Mouse (Mus musculus) embryonic facial prominence, embryonic 12.5 days (tissue): ENCODE measurements at regions not wholly inside any gene's neighbourhood (a gene's known extent, or its start where the extent isn't known, plus 50 kb on each side); places are given as distances from the start of the nearest gene placed in this dataset.

ENCODE experiments used
- ATAC-seq: fragments of 200-750 bp; cut with Nextera tagmentation; 2 replicates; pipeline ENCODE4 v1.8.0; 2017; ENCODE audit not compliant: insufficient number of reproducible peaks, insufficient read depth, low FRiP score, low TSS enrichment
- H3K27ac ChIP-seq: fragments of 300-500 bp; sonication (generic); 2 replicates; pipeline ENCODE4 v1.5.1; 2016; ENCODE audit warnings: mild to moderate bottlenecking
- H3K27me3 ChIP-seq: fragments of 300-500 bp; sonication (generic); 2 replicates; pipeline ENCODE4 v1.6.1; 2016; ENCODE audit warnings: mild to moderate bottlenecking, moderate library complexity
- H3K36me3 ChIP-seq: fragments of 300-500 bp; sonication (generic); 2 replicates; pipeline ENCODE4 v1.6.1; 2016; ENCODE audit warnings: mild to moderate bottlenecking
- H3K4me1 ChIP-seq: fragments of 300-500 bp; sonication (generic); 2 replicates; pipeline ENCODE4 v1.6.1; 2016
- H3K4me2 ChIP-seq: fragments of 300-500 bp; sonication (generic); replicated peaks from 2 replicates; pipeline ENCODE4 v1.6.1; 2016; ENCODE audit warnings: mild to moderate bottlenecking, moderate library complexity
- H3K4me3 ChIP-seq: fragments of 300-500 bp; sonication (generic); 2 replicates; pipeline ENCODE4 v1.5.1; 2016; ENCODE audit warnings: mild to moderate bottlenecking
- H3K9ac ChIP-seq: fragments of 300-500 bp; sonication (generic); 2 replicates; pipeline ENCODE4 v1.6.1; 2016; ENCODE audit warnings: mild to moderate bottlenecking, moderate library complexity
- H3K9me3 ChIP-seq: fragments of 300-500 bp; sonication (generic); 2 replicates; pipeline ENCODE4 v1.6.1; 2016; ENCODE audit warnings: mild to moderate bottlenecking, moderate library complexity
- WGBS: fragments of 180-500 bp; shearing (Covaris S2); methylation state at CpG from one replicate; pipeline ENCODE4 v1.1.7; 2016; 5-methylcytosine and 5-hydroxymethylcytosine counted together

- Histone ChIP-seq H3K4me1 (no peaks in the 10 kb centered on the region), H3K4me3 (no peak overlapping the region), H3K27ac (no peak overlapping the region), H3K36me3 (no peaks in the 10 kb centered on the region), H3K9ac (no peak overlapping the region), H3K4me2 (no peak overlapping the region), H3K9me3 (no peaks in the 10 kb centered on the region), H3K27me3 (no peaks in the 10 kb centered on the region)
- no peak for ATAC-seq
Observed at GRCm38 (mm10) chr1:149463930-149464329, 497.2 kb downstream of the Pla2g4a start.

GRCm38 (mm10) chr1:149449801-149450493, 511.1 kb downstream of the Pla2g4a start:
- no peaks in the 10 kb centered on the region for H3K9me3 ChIP-seq
- ATAC-seq = no peak

GRCm38 (mm10) chr1:149448516-149448915, 512.6 kb downstream of the Pla2g4a start:
- no peak for ATAC-seq
- Histone ChIP-seq H3K4me3 (no peak overlapping the region), H3K4me2 (no peak overlapping the region), H3K9ac (no peak overlapping the region), H3K9me3 (no peaks in the 10 kb centered on the region), H3K4me1 (no peaks in the 10 kb centered on the region), H3K27ac (no peak overlapping the region), H3K27me3 (no peaks in the 10 kb centered on the region), H3K36me3 (no peaks in the 10 kb centered on the region)
- WGBS = 76% methylated on average over 5 of the region's 5 CpGs

More at GRCm38 (mm10) chr1:149449801-149450493, 511.1 kb downstream of the Pla2g4a start:
- 87% methylated on average over 2 of the region's 2 CpGs for WGBS
- H3K27ac ChIP-seq = no peak overlapping the region
- H3K36me3 ChIP-seq = no peaks in the 10 kb centered on the region
- H3K4me2 ChIP-seq = no peak overlapping the region
- no peak overlapping the region for H3K9ac ChIP-seq
- no peak overlapping the region for H3K4me3 ChIP-seq
- H3K4me1 ChIP-seq = no peaks in the 10 kb centered on the region
- H3K27me3 ChIP-seq = no peaks in the 10 kb centered on the region

- H3K4me3 ChIP-seq = no peak overlapping the region
- H3K9ac ChIP-seq = no peak overlapping the region
- no peak overlapping the region for H3K27ac ChIP-seq
- no peaks in the 10 kb centered on the region for H3K27me3 ChIP-seq
- ATAC-seq = no peak
- no peaks in the 10 kb centered on the region for H3K4me1 ChIP-seq
- H3K4me2 ChIP-seq = no peak overlapping the region
- H3K9me3 ChIP-seq = no peaks in the 10 kb centered on the region
- 69% methylated on average over 1 of the region's 1 CpGs for whole genome bisulfite sequencing
- no peaks in the 10 kb centered on the region for H3K36me3 ChIP-seq
Observed at GRCm38 (mm10) chr1:149411009-149411408, 550.1 kb downstream of the Pla2g4a start.

GRCm38 (mm10) chr1:149405367-149405766, 555.7 kb downstream of the Pla2g4a start:
- 49% methylated on average over 1 of the region's 1 CpGs for WGBS
- no peak overlapping the region for H3K4me2 ChIP-seq
- H3K9me3 ChIP-seq = no peaks in the 10 kb centered on the region
- no peaks in the 10 kb centered on the region for H3K36me3 ChIP-seq
- H3K27ac ChIP-seq = no peak overlapping the region
- no peaks in the 10 kb centered on the region for H3K4me1 ChIP-seq
- H3K27me3 ChIP-seq = no peaks in the 10 kb centered on the region
- no peak overlapping the region for H3K4me3 ChIP-seq
- H3K9ac ChIP-seq = no peak overlapping the region
- no peak for ATAC-seq

GRCm38 (mm10) chr1:149388706-149389105, 572.4 kb downstream of the Pla2g4a start:
- ATAC-seq = no peak
- Histone ChIP-seq H3K4me2 (no peak overlapping the region), H3K27ac (no peak overlapping the region), H3K36me3 (no peaks in the 10 kb centered on the region), H3K9ac (no peak overlapping the region), H3K27me3 (no peaks in the 10 kb centered on the region), H3K9me3 (no peaks in the 10 kb centered on the region), H3K4me3 (no peak overlapping the region), H3K4me1 (no peaks in the 10 kb centered on the region)
- 74% methylated on average over 3 of the region's 3 CpGs for WGBS

- Histone ChIP-seq H3K4me1 (no peaks in the 10 kb centered on the region), H3K9me3 (no peaks in the 10 kb centered on the region), H3K4me2 (no peak overlapping the region), H3K27me3 (no peaks in the 10 kb centered on the region), H3K9ac (no peak overlapping the region), H3K27ac (no peak overlapping the region), H3K36me3 (no peaks in the 10 kb centered on the region), H3K4me3 (no peak overlapping the region)
- no peak for ATAC-seq
Observed at GRCm38 (mm10) chr1:149351338-149351907, 609.7 kb downstream of the Pla2g4a start.

GRCm38 (mm10) chr1:149347359-149347758, 613.7 kb downstream of the Pla2g4a start:
- ATAC-seq = no peak
- Histone ChIP-seq H3K4me1 (no peaks in the 10 kb centered on the region), H3K9ac (no peak overlapping the region), H3K4me3 (no peak overlapping the region), H3K9me3 (no peaks in the 10 kb centered on the region), H3K27ac (no peak overlapping the region), H3K4me2 (no peak overlapping the region), H3K36me3 (no peaks in the 10 kb centered on the region), H3K27me3 (no peaks in the 10 kb centered on the region)
- 90% methylated on average over 1 of the region's 1 CpGs for WGBS

GRCm38 (mm10) chr1:149338158-149338557, 622.9 kb downstream of the Pla2g4a start:
- Histone ChIP-seq H3K27me3 (no peaks in the 10 kb centered on the region), H3K4me1 (no peaks in the 10 kb centered on the region), H3K4me3 (no peak overlapping the region), H3K36me3 (no peaks in the 10 kb centered on the region), H3K27ac (no peak overlapping the region), H3K4me2 (no peak overlapping the region), H3K9me3 (no peaks in the 10 kb centered on the region), H3K9ac (no peak overlapping the region)
- no peak for ATAC-seq
- WGBS = 73% methylated on average over 5 of the region's 5 CpGs

GRCm38 (mm10) chr1:149332239-149332638, 628.9 kb downstream of the Pla2g4a start:
- no peaks in the 10 kb centered on the region for H3K4me1 ChIP-seq
- H3K9ac ChIP-seq = no peak overlapping the region
- no peak overlapping the region for H3K4me3 ChIP-seq
- WGBS = 46% methylated on average over 3 of the region's 3 CpGs
- ATAC-seq = no peak
- no peaks in the 10 kb centered on the region for H3K36me3 ChIP-seq
- H3K27ac ChIP-seq = no peak overlapping the region
- no peaks in the 10 kb centered on the region for H3K27me3 ChIP-seq
- H3K4me2 ChIP-seq = no peak overlapping the region
- H3K9me3 ChIP-seq = no peaks in the 10 kb centered on the region

- 69% methylated on average over 3 of the region's 3 CpGs for WGBS
- Histone ChIP-seq H3K36me3 (no peaks in the 10 kb centered on the region), H3K27ac (no peak overlapping the region), H3K27me3 (no peaks in the 10 kb centered on the region), H3K4me1 (no peaks in the 10 kb centered on the region), H3K9me3 (no peaks in the 10 kb centered on the region), H3K9ac (no peak overlapping the region), H3K4me3 (no peak overlapping the region), H3K4me2 (no peak overlapping the region)
- no peak for ATAC-seq
Observed at GRCm38 (mm10) chr1:149327171-149327570, 633.9 kb downstream of the Pla2g4a start.

- Histone ChIP-seq H3K36me3 (no peaks in the 10 kb centered on the region), H3K4me1 (no peaks in the 10 kb centered on the region), H3K27ac (no peak overlapping the region), H3K27me3 (no peaks in the 10 kb centered on the region), H3K4me3 (no peak overlapping the region), H3K4me2 (no peak overlapping the region), H3K9me3 (no peaks in the 10 kb centered on the region), H3K9ac (no peak overlapping the region)
- WGBS = 62% methylated on average over 1 of the region's 1 CpGs
- no peak for ATAC-seq
Observed at GRCm38 (mm10) chr1:149323095-149323494, 638.0 kb downstream of the Pla2g4a start.
